Mouse (Mus musculus) hindbrain, embryonic 14.5 days (tissue): Measurements from ENCODE around the gene Emilin1. TPM values are rescaled to one million over a fixed set of nuclear protein-coding genes. Genes with fewer than 3 reads are reported as not detected.
A peak's percentile ranks its signal among the peaks of the same experiment; 100 is the strongest.

ENCODE experiments used
- ATAC-seq: fragments of 200-750 bp; cut with Nextera tagmentation; 2 replicates; pipeline ENCODE4 v1.8.0; 2017; ENCODE audit warnings: moderate number of reproducible peaks, mild to moderate bottlenecking, moderate TSS enrichment, moderate library complexity; ENCODE audit not compliant: low FRiP score
- DNase-seq: peaks from one replicate; pipeline ENCODE4 v3.0.0-alpha.2; 2015; ENCODE audit warnings: low spot score
- H3K27ac ChIP-seq: fragments of 300-500 bp; sonication (generic); 2 replicates; pipeline ENCODE4 v1.5.1; 2014; ENCODE audit warnings: mild to moderate bottlenecking, moderate library complexity
- H3K27me3 ChIP-seq: fragments of 300-500 bp; sonication (generic); 2 replicates; pipeline ENCODE4 v1.6.1; 2014; ENCODE audit warnings: mild to moderate bottlenecking, low read length, mixed read lengths; ENCODE audit not compliant: control insufficient read depth, insufficient read depth
- H3K36me3 ChIP-seq: fragments of 300-500 bp; sonication (generic); replicated peaks from 2 replicates; pipeline ENCODE4 v1.6.1; 2014; ENCODE audit not compliant: control insufficient read depth, insufficient read depth
- H3K4me1 ChIP-seq: fragments of 300-500 bp; sonication (generic); replicated peaks from 2 replicates; pipeline ENCODE4 v1.6.1; 2014; ENCODE audit warnings: antibody characterized with exemption, low read length, mixed read lengths; ENCODE audit not compliant: control insufficient read depth, insufficient read depth
- H3K4me2 ChIP-seq: fragments of 300-500 bp; sonication (generic); replicated peaks from 2 replicates; pipeline ENCODE4 v1.6.1; 2014; ENCODE audit warnings: mild to moderate bottlenecking, moderate library complexity
- H3K4me3 ChIP-seq: fragments of 300-500 bp; sonication (generic); replicated peaks from 2 replicates; pipeline ENCODE4 v1.5.1; 2014; ENCODE audit warnings: mild to moderate bottlenecking, low read length
- H3K9ac ChIP-seq: fragments of 300-500 bp; sonication (generic); 2 replicates; pipeline ENCODE4 v1.6.1; 2014
- H3K9me3 ChIP-seq: fragments of 300-500 bp; sonication (generic); 2 replicates; pipeline ENCODE4 v1.6.1; 2016; ENCODE audit warnings: low read length; ENCODE audit not compliant: control insufficient read depth
- WGBS: fragments of 180-500 bp; shearing (Covaris S2); extraction: QIAGEN DNeasy Blood & Tissue Kit; methylation state at CpG from one replicate; pipeline ENCODE4 v1.1.7; 2014; 5-methylcytosine and 5-hydroxymethylcytosine counted together
- polyA plus RNA-seq: library from polyadenylated mRNA; unstranded; fragments of >200 nt; fragmentation: Nextera tagmentation; extraction: Ambion mirVana; gene quantifications from 2 replicates; pipeline ENCODE4 v1.2.1, GENCODE M21; 2014

Emilin1 gene
- polyA plus RNA-seq, 1 experiment from 2014 or later = 17.1 TPM

- peak within 1 kb of the TSS; percentile 88 for H3K9ac ChIP-seq
- peak; percentile 96 for ATAC-seq
- H3K9me3 ChIP-seq = no peaks in the 10 kb centered on the region
- DNase-seq = peak; percentile 100
- WGBS = under 1% methylated on average over 56 of the region's 56 CpGs
- H3K4me2 ChIP-seq = peak within 1 kb of the TSS; percentile 91
- H3K36me3 ChIP-seq = peaks cover 29% of the 10 kb centered on the region
- peak within 1 kb of the TSS; percentile 87 for H3K27ac ChIP-seq
- peak within 1 kb of the TSS; percentile 90 for H3K4me3 ChIP-seq
- H3K27me3 ChIP-seq = no peaks in the 10 kb centered on the region
- H3K4me1 ChIP-seq = peaks cover 22% of the 10 kb centered on the region
Observed at GRCm38 (mm10) chr5:30959966-30960501, 46.8 kb downstream of the Emilin1 start, which contains the start of gene Preb. Preb (minus strand) TSS chr5:30960361.

GRCm38 (mm10) chr5:30960814-30961213, 47.6 kb downstream of the Emilin1 start:
- WGBS = 92% methylated on average over 2 of the region's 2 CpGs
- Histone ChIP-seq H3K4me3 (no peak overlapping the region; the same call in 1 of the 2 replicates), H3K4me1 (peaks cover 22% of the 10 kb centered on the region), H3K4me2 (peak overlapping the region; percentile 91), H3K9ac (no peak overlapping the region), H3K27ac (peak overlapping the region; percentile 87), H3K36me3 (peaks cover 21% of the 10 kb centered on the region), H3K27me3 (no peaks in the 10 kb centered on the region), H3K9me3 (no peaks in the 10 kb centered on the region)
- no peak for ATAC-seq
- DNase-seq = no peak

- peaks cover 22% of the 10 kb centered on the region for H3K4me1 ChIP-seq
- H3K27me3 ChIP-seq = no peaks in the 10 kb centered on the region
- H3K36me3 ChIP-seq = peaks cover 17% of the 10 kb centered on the region
- DNase-seq (no peak), ATAC-seq (no peak)
- H3K4me2 ChIP-seq = no peak overlapping the region
- no peak overlapping the region for H3K27ac ChIP-seq
- 80% methylated on average over 10 of the region's 10 CpGs for WGBS
- no peak overlapping the region for H3K9ac ChIP-seq
- no peaks in the 10 kb centered on the region for H3K9me3 ChIP-seq
- H3K4me3 ChIP-seq = no peak overlapping the region
Observed at GRCm38 (mm10) chr5:30961545-30962505, 48.6 kb downstream of the Emilin1 start.

DNA sequence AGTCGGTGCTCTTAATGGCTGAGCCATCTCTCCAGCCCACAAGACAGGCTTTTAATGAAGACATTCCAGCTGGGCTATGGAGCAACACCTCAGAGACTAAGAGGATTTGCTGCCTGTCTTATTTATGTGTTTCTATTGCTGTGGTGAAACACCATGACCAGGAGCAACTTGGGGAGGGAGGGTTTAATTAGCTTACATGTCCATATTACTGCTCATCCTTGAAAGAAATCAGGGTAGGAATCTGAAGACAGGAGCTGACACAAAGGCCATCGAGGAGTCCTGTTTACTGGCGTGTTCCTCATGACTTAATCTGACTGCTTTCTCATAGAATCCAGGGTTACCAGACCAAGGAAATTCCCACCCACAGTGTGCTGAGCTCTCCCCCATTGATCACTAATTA, 50.7 kb downstream of the Emilin1 start:
- Histone ChIP-seq H3K9me3 (no peaks in the 10 kb centered on the region), H3K9ac (no peak overlapping the region), H3K27me3 (no peaks in the 10 kb centered on the region), H3K27ac (no peak overlapping the region), H3K4me3 (no peak overlapping the region), H3K36me3 (0 out of 2 replicates have a peak, but pooled peaks cover under 1% of the 10 kb centered on the region), H3K4me2 (no peak overlapping the region), H3K4me1 (peaks cover 6% of the 10 kb centered on the region)
- ATAC-seq (no peak), DNase-seq (no peak)
- WGBS = 50% methylated on average over 3 of the region's 3 CpGs

GRCm38 (mm10) chr5:30966189-30966588, 53.0 kb downstream of the Emilin1 start:
- H3K27ac ChIP-seq = no peak overlapping the region
- WGBS = 90% methylated on average over 4 of the region's 4 CpGs
- H3K9ac ChIP-seq = no peak overlapping the region
- no peak overlapping the region for H3K4me3 ChIP-seq
- no peak for ATAC-seq
- H3K36me3 ChIP-seq = no peaks in the 10 kb centered on the region
- no peaks in the 10 kb centered on the region for H3K9me3 ChIP-seq
- H3K27me3 ChIP-seq = no peaks in the 10 kb centered on the region
- no peak for DNase-seq
- no peaks in the 10 kb centered on the region for H3K4me1 ChIP-seq
- H3K4me2 ChIP-seq = no peak overlapping the region

GRCm38 (mm10) chr5:30968416-30968815, 55.2 kb downstream of the Emilin1 start, which contains the start of gene Tcf23:
Tcf23 (plus strand) TSS chr5:30968662.
- no peak within 1 kb of the TSS for H3K9ac ChIP-seq
- 81% methylated on average over 8 of the region's 8 CpGs for WGBS
- H3K4me3 ChIP-seq = no peak within 1 kb of the TSS
- H3K36me3 ChIP-seq = no peaks in the 10 kb centered on the region
- H3K27ac ChIP-seq = no peak within 1 kb of the TSS
- H3K27me3 ChIP-seq = no peaks in the 10 kb centered on the region
- no peak for DNase-seq
- H3K4me1 ChIP-seq = no peaks in the 10 kb centered on the region
- H3K4me2 ChIP-seq = no peak within 1 kb of the TSS
- ATAC-seq = no peak
- no peaks in the 10 kb centered on the region for H3K9me3 ChIP-seq

DNA sequence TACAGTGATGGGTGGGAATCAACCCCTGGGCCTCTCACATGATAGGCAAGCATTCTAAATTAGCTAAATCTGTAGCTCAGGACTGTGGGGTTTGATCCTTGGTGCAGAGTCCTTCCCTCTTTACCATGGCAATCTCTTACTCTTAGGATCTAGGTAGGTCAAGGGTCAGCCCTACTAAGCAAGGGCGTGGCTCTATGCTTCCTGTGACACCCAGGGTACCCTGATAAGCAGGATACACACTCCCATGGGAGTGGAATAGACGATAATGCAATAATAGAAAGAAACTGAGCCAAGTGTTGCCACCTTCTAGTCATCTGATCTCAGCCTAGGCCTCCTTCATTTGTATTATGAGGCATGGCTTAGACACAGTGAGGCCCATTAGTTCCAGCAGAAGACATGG, 56.2 kb downstream of the Emilin1 start:
- no peaks in the 10 kb centered on the region for H3K9me3 ChIP-seq
- no peak overlapping the region for H3K9ac ChIP-seq
- no peak overlapping the region for H3K4me2 ChIP-seq
- DNase-seq = no peak
- ATAC-seq = no peak
- WGBS = 72% methylated on average over 2 of the region's 2 CpGs
- no peaks in the 10 kb centered on the region for H3K4me1 ChIP-seq
- no peaks in the 10 kb centered on the region for H3K27me3 ChIP-seq
- no peak overlapping the region for H3K27ac ChIP-seq
- H3K36me3 ChIP-seq = no peaks in the 10 kb centered on the region
- no peak overlapping the region for H3K4me3 ChIP-seq

Other genes starting within 250 kb of the Emilin1 start
- gene Cenpa, start 246.6 kb upstream of the Emilin1 start, polyA plus RNA-seq = 41.0 and 45.0 TPM in 2 replicates
- gene Dpysl5, start 201.8 kb upstream of the Emilin1 start, polyA plus RNA-seq = 202 and 220 TPM in 2 replicates
- 124 and 139 TPM in 2 replicates for gene Mapre3, start 98.8 kb upstream of the Emilin1 start, polyA plus RNA-seq
- gene Tmem214, start 45.4 kb upstream of the Emilin1 start, polyA plus RNA-seq = 49.6 and 50.1 TPM in 2 replicates
- gene Agbl5, start 24.7 kb upstream of the Emilin1 start, polyA plus RNA-seq = 25.5 and 28.6 TPM in 2 replicates
- gene Ost4, start 5.6 kb upstream of the Emilin1 start, polyA plus RNA-seq = 228 and 259 TPM in 2 replicates
- 9.0 and 11.2 TPM in 2 replicates for gene Khk, start 8.0 kb downstream of the Emilin1 start, polyA plus RNA-seq
- gene Cgref1, start 32.2 kb downstream of the Emilin1 start, polyA plus RNA-seq = 62.4 and 71.4 TPM in 2 replicates
- 71.3 and 78.6 TPM in 2 replicates for gene Preb, start 47.0 kb downstream of the Emilin1 start, polyA plus RNA-seq
- 0.04 TPM in 1 of 2 replicates, not detected in the other for gene Tcf23, start 55.3 kb downstream of the Emilin1 start, polyA plus RNA-seq
- gene Atraid, start 134.9 kb downstream of the Emilin1 start, polyA plus RNA-seq = 175 and 198 TPM in 2 replicates
- 20.5 and 24.5 TPM in 2 replicates for gene Slc5a6, start 135.5 kb downstream of the Emilin1 start, polyA plus RNA-seq
- 13.7 and 15.4 TPM in 2 replicates for gene Cad, start 141.4 kb downstream of the Emilin1 start, polyA plus RNA-seq
- gene Dnajc5g, start 192.9 kb downstream of the Emilin1 start, polyA plus RNA-seq = not detected in 2 replicates
- 34.8 and 35.7 TPM in 2 replicates for gene Slc30a3, start 194.8 kb downstream of the Emilin1 start, polyA plus RNA-seq
- gene Trim54, start 203.3 kb downstream of the Emilin1 start, polyA plus RNA-seq = not detected in 2 replicates
- not detected in 2 replicates for gene Ucn, start 225.4 kb downstream of the Emilin1 start, polyA plus RNA-seq
- gene Mpv17, start 240.8 kb downstream of the Emilin1 start, polyA plus RNA-seq = 49.5 and 50.3 TPM in 2 replicates